Mouse (Mus musculus): ENCODE measurements around the gene 6030458C11Rik.

GRCm38 (mm10) chr15:12829878-12830277, 5.4 kb upstream of the 6030458C11Rik start:
- TF ChIP-seq CTCF (IDR thresholded peaks at IDR 0.05; ENCODE audit: extremely low read depth, insufficient read length, insufficient replicate concordance, low read depth, low read length) (no peak), POLR2A (IDR thresholded peaks at IDR 0.05; ENCODE audit: low read depth, low read length) (no peak)

Measured in small intestine, adult 2 months (tissue).